Mouse (Mus musculus) olfactory bulb, adult 2 months (tissue): ENCODE measurements around the gene Abcd1. TPM values are rescaled to one million over a fixed set of nuclear protein-coding genes. Genes with fewer than 3 reads are reported as not detected.

Experiments
- H3K27ac ChIP-seq: fragments of 200-500 bp; 2 replicates; pipeline ENCODE4 v1.5.1; 2012; ENCODE audit warnings: low read depth, low read length; ENCODE audit not compliant: insufficient read depth
- H3K4me1 ChIP-seq: fragments of 200-500 bp; 2 replicates; pipeline ENCODE4 v1.6.1; 2012; ENCODE audit warnings: low read length; ENCODE audit not compliant: control insufficient read depth, insufficient read depth
- H3K4me3 ChIP-seq: fragments of 200-500 bp; 2 replicates; pipeline ENCODE4 v1.5.1; 2012; ENCODE audit warnings: mild to moderate bottlenecking, low read depth, low read length, moderate library complexity; ENCODE audit not compliant: insufficient read depth
- CTCF ChIP-seq: fragments of 200-500 bp; IDR thresholded peaks from 2 replicates; pipeline ENCODE4 v1.5.1; 2012; ENCODE audit warnings: low read depth, mild to moderate bottlenecking, low read length, moderate library complexity; ENCODE audit not compliant: insufficient read depth
- POLR2A ChIP-seq: fragments of 200-500 bp; IDR thresholded peaks from 2 replicates; pipeline ENCODE4 v1.6.1; 2012; ENCODE audit warnings: mild to moderate bottlenecking, low read depth, low read length, moderate library complexity; ENCODE audit not compliant: insufficient read depth
- WGBS: fragments of 180-500 bp; shearing (Covaris S2); methylation state at CpG from one replicate; pipeline ENCODE4 v1.1.7; 2018; 5-methylcytosine and 5-hydroxymethylcytosine counted together
- polyA plus RNA-seq: library from polyadenylated mRNA; stranded (reverse); fragments of >200 nt; gene quantifications from 2 replicates; pipeline ENCODE4 v1.2.4, GENCODE M21; 2012; ENCODE audit warnings: low replicate concordance; ENCODE audit not compliant: missing spikeins, insufficient read depth, insufficient read length

The Abcd1 gene
- polyA plus RNA-seq, 1 experiment: not detected

- Histone ChIP-seq H3K27ac (no peak overlapping the region), H3K4me3 (no peak overlapping the region), H3K4me1 (no peaks in the 10 kb centered on the region)
- TF ChIP-seq POLR2A (no peak), CTCF (no peak)
- WGBS: 72% methylated on average over 3 of the region's 3 CpGs
These were observed 30.8 kb upstream of the Abcd1 start for GRCm38 (mm10) chrX:73685629-73686028.

DNA sequence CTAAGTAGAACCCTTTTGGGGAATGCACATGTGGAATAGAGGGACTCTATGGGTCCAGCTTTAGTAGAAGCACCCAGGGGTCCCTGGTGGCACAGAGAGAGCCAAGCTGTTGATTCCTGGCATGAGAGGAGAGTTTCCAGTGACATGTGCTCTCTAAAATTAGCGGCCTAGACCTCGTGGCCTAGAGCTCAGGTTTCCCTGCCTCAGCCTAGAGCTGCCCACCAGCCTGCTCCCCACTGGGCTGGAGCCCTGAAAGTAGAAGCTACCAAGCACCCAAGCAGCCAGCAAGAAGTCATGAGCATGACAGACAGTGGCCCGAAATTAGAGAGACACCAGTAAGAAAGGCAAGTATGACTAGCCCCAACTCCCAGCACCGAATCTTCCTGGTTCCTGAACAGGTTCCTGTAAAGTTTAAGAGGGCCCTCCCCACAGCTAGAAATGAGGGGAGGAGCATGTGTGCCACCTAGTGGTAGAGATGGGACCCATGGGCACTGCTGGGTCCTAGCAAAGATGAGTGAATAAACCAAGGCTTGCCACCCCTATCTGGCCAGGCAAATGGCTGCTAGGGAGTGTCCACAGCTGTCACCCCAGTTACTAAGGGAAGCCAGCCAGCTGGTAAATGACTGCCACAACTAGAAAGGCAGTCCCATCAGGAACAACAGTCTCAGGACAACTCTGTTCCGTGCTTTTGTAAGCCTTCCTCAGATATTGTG is 25.3 kb upstream of the Abcd1 start:
- Histone ChIP-seq H3K27ac (no peak overlapping the region), H3K4me3 (no peak overlapping the region), H3K4me1 (no peaks in the 10 kb centered on the region)
- WGBS: 66% methylated on average over 5 of the region's 5 CpGs
- no peak for TF ChIP-seq CTCF
- no peak for TF ChIP-seq POLR2A

DNA sequence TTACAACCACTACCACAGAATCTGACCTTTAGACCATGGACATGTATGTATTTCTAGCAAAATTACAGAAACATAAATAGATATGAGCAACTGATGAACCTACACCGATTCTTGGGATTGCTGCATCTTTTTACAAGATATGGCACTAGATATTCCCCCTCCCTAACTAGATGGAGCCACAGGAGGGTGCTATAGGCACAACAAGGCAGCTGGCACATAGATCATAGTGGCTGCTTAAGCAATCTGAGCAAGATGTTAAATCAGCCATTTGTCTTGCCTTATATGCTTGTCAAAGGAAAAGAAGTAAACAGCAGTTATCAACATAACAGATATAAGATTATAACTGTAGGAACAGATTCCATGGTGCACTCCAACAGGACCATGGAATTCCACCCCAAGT is 15.9 kb upstream of the Abcd1 start:
- 74% methylated on average over 1 of the region's 1 CpGs for WGBS
- Histone ChIP-seq H3K4me1 (no peaks in the 10 kb centered on the region), H3K4me3 (no peak overlapping the region), H3K27ac (no peak overlapping the region)
- no peak for TF ChIP-seq CTCF
- no peak for TF ChIP-seq POLR2A

- peak overlapping the region; percentile 96 for H3K4me3 ChIP-seq
- TF ChIP-seq POLR2A (no peak), CTCF (no peak)
- 21% methylated on average over 21 of the region's 21 CpGs for WGBS
These were observed 805 bp upstream of the Abcd1 start for GRCm38 (mm10) chrX:73715476-73716108.

DNA sequence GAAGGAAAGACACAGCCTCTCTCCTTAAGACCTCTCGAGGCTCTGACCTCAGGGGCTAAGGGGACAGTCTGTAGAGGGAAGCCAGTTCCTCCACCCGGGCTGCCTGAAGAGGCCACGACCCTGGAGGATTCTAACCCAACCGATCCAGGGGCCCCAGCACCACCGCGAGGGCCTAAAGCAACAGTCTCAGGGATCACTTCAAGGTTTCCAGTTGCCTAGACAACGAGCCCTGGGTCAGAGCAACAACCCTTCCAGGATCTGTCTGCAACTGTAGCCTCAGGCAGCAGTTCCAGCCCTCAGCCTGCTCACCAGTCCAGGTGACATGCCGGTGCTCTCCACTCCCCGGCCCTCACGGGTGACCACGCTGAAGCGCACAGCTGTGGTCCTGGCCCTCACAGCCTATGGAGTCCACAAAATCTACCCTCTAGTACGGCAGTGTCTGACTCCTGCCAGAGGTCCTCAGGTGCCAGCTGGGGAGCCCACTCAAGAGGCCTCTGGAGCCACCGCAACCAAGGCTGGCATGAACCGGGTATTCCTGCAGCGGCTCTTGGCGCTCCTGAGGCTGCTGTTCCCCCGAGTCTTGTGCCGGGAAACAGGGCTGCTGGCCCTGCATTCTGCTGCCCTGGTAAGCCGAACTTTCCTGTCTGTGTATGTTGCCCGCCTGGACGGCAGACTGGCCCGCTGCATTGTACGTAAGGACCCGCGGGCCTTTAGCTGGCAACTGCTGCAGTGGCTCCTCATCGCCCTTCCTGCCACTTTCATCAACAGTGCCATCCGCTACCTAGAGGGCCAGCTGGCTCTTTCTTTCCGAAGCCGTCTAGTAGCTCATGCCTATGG is 530 bp downstream of the Abcd1 start:
- H3K4me1 ChIP-seq: peaks cover 22% of the 10 kb centered on the region
- 28% methylated on average over 30 of the region's 30 CpGs for WGBS
- peak overlapping the region; percentile 93 for H3K27ac ChIP-seq
- TF ChIP-seq POLR2A (no peak), CTCF (no peak)
- H3K4me3 ChIP-seq: peak overlapping the region; percentile 96

More at GRCm38 (mm10) chrX:73715476-73716108, 805 bp upstream of the Abcd1 start:
- Histone ChIP-seq H3K27ac (no peak overlapping the region), H3K4me1 (peaks cover 22% of the 10 kb centered on the region)

- 55% methylated on average over 11 of the region's 11 CpGs for whole genome bisulfite sequencing
- peaks cover 22% of the 10 kb centered on the region for H3K4me1 ChIP-seq
- H3K27ac ChIP-seq: no peak overlapping the region
- TF ChIP-seq CTCF: no peak
- TF ChIP-seq POLR2A: no peak
- H3K4me3 ChIP-seq: peak overlapping the region; percentile 96
These were observed 1.3 kb downstream of the Abcd1 start for GRCm38 (mm10) chrX:73717667-73718066.

DNA sequence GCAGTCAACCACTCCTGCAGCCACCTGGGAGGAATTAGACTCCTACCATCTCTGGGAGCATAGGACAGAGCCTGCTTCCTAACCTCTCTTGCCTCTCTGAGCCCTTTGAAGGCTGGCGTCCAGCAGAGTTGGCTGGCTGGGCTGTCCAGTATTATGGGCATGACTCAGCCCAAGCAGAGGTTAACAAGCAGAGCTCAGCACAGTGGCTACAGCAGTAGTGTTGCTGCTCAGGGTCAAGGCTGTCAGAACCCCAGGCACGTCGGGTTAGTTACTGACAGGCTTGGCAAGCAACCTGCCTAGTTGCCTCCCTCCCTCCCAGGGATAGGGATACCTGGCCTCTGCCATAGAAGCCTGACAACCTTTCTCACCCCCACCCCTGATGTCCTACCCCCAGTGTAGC is 1.9 kb downstream of the Abcd1 start:
- Histone ChIP-seq H3K4me1 (peaks cover 22% of the 10 kb centered on the region), H3K27ac (no peak overlapping the region), H3K4me3 (no peak overlapping the region)
- TF ChIP-seq POLR2A: no peak
- no peak for TF ChIP-seq CTCF
- 42% methylated on average over 3 of the region's 3 CpGs for WGBS

DNA sequence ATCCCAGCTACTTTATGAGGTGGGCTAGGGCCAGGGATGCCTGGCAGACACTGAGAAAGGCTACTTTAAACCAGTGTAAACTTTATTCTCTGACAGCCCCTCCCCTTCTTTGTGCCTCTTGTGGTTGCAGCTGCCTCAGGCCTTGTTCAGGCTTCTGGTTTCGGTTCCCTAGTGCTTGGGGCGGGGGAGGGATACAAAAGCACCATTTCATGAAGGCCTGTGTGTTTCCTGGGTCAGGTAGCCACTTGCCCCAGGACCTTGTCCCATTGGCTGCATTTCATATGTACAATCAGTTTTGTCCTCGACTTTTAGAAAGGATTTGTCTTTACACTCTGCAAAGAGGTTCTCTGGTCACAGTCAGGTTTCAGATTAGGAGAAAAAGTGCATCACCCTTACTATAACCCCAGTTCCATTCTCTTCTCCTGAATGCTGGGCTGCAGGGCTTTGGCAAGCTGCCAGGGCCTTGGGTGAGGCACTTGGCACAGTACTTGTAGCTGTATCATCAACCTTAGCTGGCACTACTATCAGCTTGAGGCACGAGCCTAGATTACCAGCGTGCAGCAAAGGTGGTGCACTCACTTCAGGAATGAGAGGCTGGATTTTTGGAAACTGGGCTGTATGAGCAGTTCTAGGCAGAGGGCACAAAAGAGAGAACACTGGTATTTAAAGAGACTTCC is 2.4 kb downstream of the Abcd1 start:
- peaks cover 22% of the 10 kb centered on the region for H3K4me1 ChIP-seq
- TF ChIP-seq CTCF: no peak
- TF ChIP-seq POLR2A: no peak
- no peak overlapping the region for H3K27ac ChIP-seq
- H3K4me3 ChIP-seq: no peak overlapping the region
- 29% methylated on average over 5 of the region's 5 CpGs for WGBS
